Mouse (Mus musculus): Measurements from ENCODE around the gene Mfsd9. TPM values are rescaled to one million over a fixed set of nuclear protein-coding genes. Genes with fewer than 3 reads are reported as not detected.
"Not testable (repeated sequence)": the region's sequence is repeated elsewhere in the genome, so short reads cannot be mapped to it uniquely, and the experiment has no call there.

Mfsd9 gene
- polyA plus RNA-seq, 1 experiment from 2014 or later: 3.6 TPM

GRCm38 (mm10) chr1:40738246-40738645, 52.2 kb downstream of the Mfsd9 start:
- WGBS: 93% methylated on average over 9 of the region's 9 CpGs
- not testable (repeated sequence) for H3K4me2 ChIP-seq (ENCODE audit: low read depth, low read length); ATAC-seq (ENCODE audit: low read depth); H3K4me3 ChIP-seq (ENCODE audit: low read length); H3K9me3 ChIP-seq (ENCODE audit: control insufficient read depth, low read length); H3K4me1 ChIP-seq (replicated peaks; ENCODE audit: control insufficient read depth, insufficient read depth, low read length); H3K9ac ChIP-seq (ENCODE audit: low read length); H3K36me3 ChIP-seq (ENCODE audit: control insufficient read depth, insufficient read depth, low read length); H3K27ac ChIP-seq (ENCODE audit: low read length); H3K27me3 ChIP-seq (ENCODE audit: control insufficient read depth, insufficient read depth, low read depth, low read length)

GRCm38 (mm10) chr1:40737671-40738070, 52.8 kb downstream of the Mfsd9 start:
- Histone ChIP-seq H3K4me1 (replicated peaks; ENCODE audit: control insufficient read depth, insufficient read depth, low read length) (no peaks in the 10 kb centered on the region), H3K9ac (ENCODE audit: low read length) (no peak overlapping the region), H3K4me2 (ENCODE audit: low read depth, low read length) (no peak overlapping the region), H3K36me3 (ENCODE audit: control insufficient read depth, insufficient read depth, low read length) (no peaks in the 10 kb centered on the region), H3K4me3 (ENCODE audit: low read length) (no peak overlapping the region), H3K27ac (ENCODE audit: low read length) (no peak overlapping the region), H3K27me3 (ENCODE audit: control insufficient read depth, insufficient read depth, low read depth, low read length) (no peaks in the 10 kb centered on the region), H3K9me3 (ENCODE audit: control insufficient read depth, low read length) (no peaks in the 10 kb centered on the region)
- ATAC-seq (ENCODE audit: low read depth): no peak
- WGBS: 61% methylated on average over 8 of the region's 8 CpGs

- Histone ChIP-seq H3K27me3 (ENCODE audit: control insufficient read depth, insufficient read depth, low read depth, low read length) (no peaks in the 10 kb centered on the region), H3K9me3 (ENCODE audit: control insufficient read depth, low read length) (no peaks in the 10 kb centered on the region), H3K4me3 (ENCODE audit: low read length) (no peak overlapping the region), H3K36me3 (ENCODE audit: control insufficient read depth, insufficient read depth, low read length) (no peaks in the 10 kb centered on the region), H3K27ac (ENCODE audit: low read length) (no peak overlapping the region), H3K4me1 (replicated peaks; ENCODE audit: control insufficient read depth, insufficient read depth, low read length) (no peaks in the 10 kb centered on the region), H3K4me2 (ENCODE audit: low read depth, low read length) (no peak overlapping the region), H3K9ac (ENCODE audit: low read length) (no peak overlapping the region)
- ATAC-seq (ENCODE audit: low read depth): no peak
- WGBS: 82% methylated on average over 1 of the region's 1 CpGs
Observed at GRCm38 (mm10) chr1:40728636-40729035, 61.9 kb downstream of the Mfsd9 start.

DNA sequence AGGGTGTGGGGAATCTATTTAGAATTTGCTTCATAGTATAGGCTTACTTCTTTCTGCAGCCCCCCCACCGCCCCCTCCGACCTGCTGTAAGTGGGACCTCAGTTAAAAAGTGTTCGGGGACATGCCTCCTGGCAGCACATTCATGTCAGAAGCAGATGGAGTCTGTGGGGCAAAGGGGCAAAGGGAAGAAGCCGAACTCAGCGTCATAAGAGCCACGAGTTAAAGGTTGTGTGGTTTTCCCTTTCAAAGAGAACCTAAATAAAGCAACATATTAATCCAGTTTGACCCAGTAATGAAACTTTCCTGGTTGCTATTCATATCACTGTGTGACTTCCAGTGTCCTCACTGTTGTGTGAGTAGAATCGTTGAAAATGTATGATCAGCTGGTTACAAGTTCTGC, 63.1 kb downstream of the Mfsd9 start:
- H3K9me3 ChIP-seq (ENCODE audit: control insufficient read depth, low read length): no peaks in the 10 kb centered on the region
- no peak overlapping the region for H3K9ac ChIP-seq (ENCODE audit: low read length)
- H3K27ac ChIP-seq (ENCODE audit: low read length): no peak overlapping the region
- H3K36me3 ChIP-seq (ENCODE audit: control insufficient read depth, insufficient read depth, low read length): no peaks in the 10 kb centered on the region
- H3K27me3 ChIP-seq (ENCODE audit: control insufficient read depth, insufficient read depth, low read depth, low read length): no peaks in the 10 kb centered on the region
- no peak for ATAC-seq (ENCODE audit: low read depth)
- no peaks in the 10 kb centered on the region for H3K4me1 ChIP-seq (replicated peaks; ENCODE audit: control insufficient read depth, insufficient read depth, low read length)
- H3K4me2 ChIP-seq (ENCODE audit: low read depth, low read length): no peak overlapping the region
- 82% methylated on average over 7 of the region's 7 CpGs for WGBS
- no peak overlapping the region for H3K4me3 ChIP-seq (ENCODE audit: low read length)

DNA sequence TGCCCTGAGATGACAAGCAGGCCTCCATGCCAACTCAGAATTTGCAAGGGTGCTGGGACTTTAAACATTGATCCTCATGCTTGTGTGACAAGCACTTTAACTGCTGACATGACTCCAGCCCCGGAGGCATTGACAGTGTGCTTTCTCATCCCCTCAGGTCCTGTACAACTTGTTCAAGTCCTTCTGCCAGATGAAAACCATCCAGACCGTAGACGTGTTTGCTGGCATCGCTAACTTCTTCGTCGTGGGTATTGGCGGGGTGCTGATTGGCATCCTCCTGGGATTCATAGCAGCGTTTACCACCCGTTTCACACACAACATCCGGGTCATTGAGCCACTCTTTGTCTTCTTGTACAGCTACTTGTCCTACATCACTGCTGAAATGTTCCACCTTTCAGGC, 64.4 kb downstream of the Mfsd9 start:
- H3K27ac ChIP-seq (ENCODE audit: low read length): no peak overlapping the region
- ATAC-seq (ENCODE audit: low read depth): no peak
- H3K4me3 ChIP-seq (ENCODE audit: low read length): no peak overlapping the region
- H3K27me3 ChIP-seq (ENCODE audit: control insufficient read depth, insufficient read depth, low read depth, low read length): no peaks in the 10 kb centered on the region
- no peaks in the 10 kb centered on the region for H3K36me3 ChIP-seq (ENCODE audit: control insufficient read depth, insufficient read depth, low read length)
- no peak overlapping the region for H3K4me2 ChIP-seq (ENCODE audit: low read depth, low read length)
- H3K9ac ChIP-seq (ENCODE audit: low read length): no peak overlapping the region
- H3K4me1 ChIP-seq (replicated peaks; ENCODE audit: control insufficient read depth, insufficient read depth, low read length): no peaks in the 10 kb centered on the region
- WGBS: 82% methylated on average over 10 of the region's 10 CpGs
- no peaks in the 10 kb centered on the region for H3K9me3 ChIP-seq (ENCODE audit: control insufficient read depth, low read length)

Other genes starting within 250 kb of the Mfsd9 start
- not detected in 2 replicates for gene Slc9a4, start 210.6 kb downstream of the Mfsd9 start, polyA plus RNA-seq (2015; fragmentation: Nextera tagmentation; extraction: Ambion mirVana)
- gene Slc9a2, start 110.1 kb downstream of the Mfsd9 start, polyA plus RNA-seq (2015; fragmentation: Nextera tagmentation; extraction: Ambion mirVana): 0.20 and 0.38 TPM in 2 replicates
- 1.8 and 2.0 TPM in 2 replicates for gene Tmem182, start 14.9 kb upstream of the Mfsd9 start, polyA plus RNA-seq (2015; fragmentation: Nextera tagmentation; extraction: Ambion mirVana)